Mouse (Mus musculus) erythroblast, embryonic 14.5 days (primary cell): ENCODE results near the gene Gm9112.
"Not testable (repeated sequence)": the region's sequence is repeated elsewhere in the genome, so short reads cannot be mapped to it uniquely, and the experiment has no call there.

Source experiments
- GATA1 ChIP-seq: IDR thresholded peaks from 2 replicates; pipeline ENCODE4 v1.6.1; 2012; ENCODE audit warnings: low read length, inconsistent platforms, mixed read lengths
- TAL1 ChIP-seq: IDR thresholded peaks from 3 replicates; pipeline ENCODE4 v1.6.1; 2012; ENCODE audit warnings: low read length, inconsistent platforms, mixed read lengths

DNA sequence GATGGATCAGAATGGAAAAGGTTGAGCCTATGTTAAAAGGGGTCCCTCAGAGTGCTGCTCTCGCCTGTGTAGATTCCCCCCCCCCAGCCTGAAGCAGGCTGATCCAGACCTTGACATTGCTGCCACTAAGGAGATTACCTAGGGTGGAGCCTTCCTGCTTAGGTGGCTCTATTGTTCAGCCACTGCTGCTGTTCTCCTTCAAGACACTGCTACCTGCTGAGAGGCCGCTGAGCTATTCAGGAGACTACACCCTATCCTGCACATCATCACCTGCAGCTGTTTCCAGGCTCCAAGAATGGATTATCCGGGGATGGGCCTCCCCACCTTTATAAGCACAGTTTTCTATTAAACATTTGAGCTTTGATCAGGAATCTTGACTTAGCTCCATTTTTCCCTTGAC lies 22.7 kb downstream of the Gm9112 start:
- not testable (repeated sequence) for TF ChIP-seq TAL1, GATA1
